Mouse (Mus musculus) layer of hippocampus, adult 18-20 months (tissue): ENCODE results near the gene Pnp. TPM values are rescaled to one million over a fixed set of nuclear protein-coding genes. Genes with fewer than 3 reads are reported as not detected.
"Not testable (repeated sequence)": the region's sequence is repeated elsewhere in the genome, so short reads cannot be mapped to it uniquely, and the experiment has no call there.

Experiments
- DNase-seq, 2 experiments: peaks; one replicate each; pipeline ENCODE4 v3.0.0; 2022; ENCODE audit warnings: low spot score in 2 of 2
- total RNA-seq, 2 experiments: library from RNA; stranded (reverse); gene quantifications; 2 replicates each; pipeline ENCODE4 v1.2.3; 2021

Pnp gene
- total RNA-seq, 2 experiments from 2014 or later: 13.1 to 18.3 TPM

GRCm38 (mm10) chr14:50929951-50930350 is 931 bp upstream of the Pnp start:
- peak in 1 of 2 experiments; percentile 17 for DNase-seq

- peak in 1 of 2 experiments; percentile 30 for DNase-seq
Observed at GRCm38 (mm10) chr14:50930377-50930753, 517 bp upstream of the Pnp start.

GRCm38 (mm10) chr14:50931493-50932020 is 675 bp downstream of the Pnp start:
- no peak for DNase-seq

GRCm38 (mm10) chr14:50936649-50937048 is 5.8 kb downstream of the Pnp start:
- DNase-seq: no peak

- no peak for DNase-seq
Observed at GRCm38 (mm10) chr14:50938119-50938908, 7.4 kb downstream of the Pnp start.

- DNase-seq: no peak
Observed at GRCm38 (mm10) chr14:50938940-50939339, 8.1 kb downstream of the Pnp start.

GRCm38 (mm10) chr14:50943932-50944667 is 13.2 kb downstream of the Pnp start, which contains the start of gene Gm49342:
Gene Gm49342, plus strand, starts transcription at chr14:50944517.
- peak; percentile 82 to 91 for DNase-seq

GRCm38 (mm10) chr14:50944668-50945033 is 13.8 kb downstream of the Pnp start:
- DNase-seq: not testable (repeated sequence)

- not testable (repeated sequence) for DNase-seq
Observed at GRCm38 (mm10) chr14:50945081-50945480, 14.2 kb downstream of the Pnp start.

GRCm38 (mm10) chr14:50945526-50945925 is 14.6 kb downstream of the Pnp start:
- DNase-seq: not testable (repeated sequence)

GRCm38 (mm10) chr14:50955487-50955886 is 24.6 kb downstream of the Pnp start:
- DNase-seq: no peak

GRCm38 (mm10) chr14:50955942-50956508 is 25.1 kb downstream of the Pnp start, which contains the start of gene Pnp2:
Gene Pnp2, plus strand, starts transcription at chr14:50955992.
- peak; percentile 9 to 59 for DNase-seq

GRCm38 (mm10) chr14:50956724-50957123 is 25.8 kb downstream of the Pnp start:
- not testable (repeated sequence) for DNase-seq

- not testable (repeated sequence) for DNase-seq
Observed at GRCm38 (mm10) chr14:50957146-50957545, 26.3 kb downstream of the Pnp start.

GRCm38 (mm10) chr14:50958289-50958995 is 27.6 kb downstream of the Pnp start:
- not testable (repeated sequence) for DNase-seq

- no peak for DNase-seq
Observed at GRCm38 (mm10) chr14:50968216-50968980, 37.5 kb downstream of the Pnp start.

- DNase-seq: no peak
Observed at GRCm38 (mm10) chr14:50969041-50969440, 38.2 kb downstream of the Pnp start.

GRCm38 (mm10) chr14:50969558-50970544 is 39.0 kb downstream of the Pnp start:
- peak; percentile 16 to 67 for DNase-seq

- DNase-seq: no peak
Observed at GRCm38 (mm10) chr14:50970822-50971221, 39.9 kb downstream of the Pnp start.
